Comparison of ENCODE assay signal across 33 mouse cellular contexts in genomic region chr7:3444678-3445077, GRCm38 (mm10). TPM values are rescaled to one million over a fixed set of nuclear protein-coding genes. Genes with fewer than 3 reads are reported as not detected.
DNase-seq lines count a peak whose midpoint lies in the region; ATAC-seq lines count a peak whose summit lies in the region.
"Had no signal": no experiment of that assay in that cellular context is flagged by ENCODE, and none has a peak within 500 bp of the region (broad histone marks: within the 10 kb centered on the region; RNA-seq: fewer than 3 reads in every experiment).

No protein-coding gene starts in this region.

- peak; percentile 54 for DNase-seq in A20 (ENCODE audit: low read depth, low spot score)
- DNase-seq in induced T-regulatory cell, adult 2 months (ENCODE audit: low read depth), result peak; percentile 22
- peak; percentile 47 to 70 for DNase-seq in natural killer cell, adult 2 months (ENCODE audit: low spot score in 2 of 2)
- DNase-seq in frontal cortex, postnatal 25 days (ENCODE audit: low spot score in 2 of 2), result no peak
- no peak for DNase-seq in embryo, embryonic 10.5 days (ENCODE audit: low spot score)
- no peak for DNase-seq in B cell, adult 2 months
- DNase-seq: adrenal gland, adult 8-10 months; adrenal gland, postnatal 25 days; cerebellum, adult 2 months; cerebellum, adult 9-11 months; cerebellum, postnatal 25 days; embryo, embryonic 11 days; gastrocnemius, postnatal 10 days; gastrocnemius, postnatal 36 days; heart, adult 2 months; heart, postnatal 10 days; heart, postnatal 36 days; kidney, adult 18-20 months; kidney, adult 9 months had no signal

- ATAC-seq in CD4-positive, CD25-positive, alpha-beta regulatory T cell, adult 4 months, result peak; percentile 53
- ATAC-seq: forebrain, embryonic 15.5 days; hindbrain, postnatal 0 days; intestine, embryonic 15.5 days had no signal

RNA-seq across cellular contexts. Expression of gene Cacng6, which starts 20.7 kb away (rescaled TPM):
- polyA plus RNA-seq in CD4-positive, CD25-positive, alpha-beta regulatory T cell, adult 4 months (2017; shearing (Covaris generic)), result not detected
- polyA plus RNA-seq: erythroblast, embryonic 14.5 days; hindbrain, embryonic 10.5 days; hindbrain, embryonic 14.5 days had no signal

RNA-seq across cellular contexts. Expression of gene Cacng8, which starts 54.2 kb away (rescaled TPM):
- polyA plus RNA-seq in CD4-positive, CD25-positive, alpha-beta regulatory T cell, adult 4 months (2017; shearing (Covaris generic)), result not detected
- polyA plus RNA-seq: erythroblast, embryonic 14.5 days; heart, adult 2 months had no signal

RNA-seq across cellular contexts. Expression of gene Tarm1, which starts 57.7 kb away (rescaled TPM):
- polyA plus RNA-seq in CD4-positive, CD25-positive, alpha-beta regulatory T cell, adult 4 months (2017; shearing (Covaris generic)), result not detected
- polyA plus RNA-seq: brain, embryonic 14.5 days; C2C12; embryonic facial prominence, embryonic 10.5 days; embryonic facial prominence, embryonic 13.5 days; erythroblast, embryonic 14.5 days; forebrain, embryonic 12.5 days; forebrain, embryonic 15.5 days; heart, embryonic 12.5 days; heart, embryonic 15.5 days; hindbrain, embryonic 10.5 days; hindbrain, embryonic 14.5 days had no signal

Comparison
In these comparisons a context has a peak if more than half of its experiments do, and no peak if none do; other contexts are left out.
1. DNase-seq: peak in A20 (single experiment), induced T-regulatory cell, adult 2 months (single experiment) and natural killer cell, adult 2 months (2 of 2); none in frontal cortex, postnatal 25 days (0 of 2), embryo, embryonic 10.5 days (single experiment) and B cell, adult 2 months (0 of 2).